Mouse (Mus musculus) C2C12 (cell line): ENCODE results near the gene Exoc5. TPM values are rescaled to one million over a fixed set of nuclear protein-coding genes. Genes with fewer than 3 reads are reported as not detected.

ENCODE experiments used
- H3K27me3 ChIP-seq: one replicate; pipeline ENCODE4 v1.6.1; 2011; ENCODE audit not compliant: control insufficient read depth, insufficient read depth, insufficient read length
- H3K36me3 ChIP-seq: one replicate; pipeline ENCODE4 v1.6.1; 2011; ENCODE audit not compliant: control insufficient read depth, insufficient read depth
- H3K4me3 ChIP-seq: one replicate; pipeline ENCODE4 v1.5.1; 2011; ENCODE audit warnings: mild to moderate bottlenecking, control low read depth; ENCODE audit not compliant: poor library complexity, insufficient read depth, severe bottlenecking
- H3K79me2 ChIP-seq: one replicate; pipeline ENCODE4 v1.6.1; 2011; ENCODE audit not compliant: control insufficient read depth, insufficient read depth
- H3K79me3 ChIP-seq: one replicate; pipeline ENCODE4 v1.6.1; 2011; ENCODE audit warnings: low read depth, control low read depth
- H3ac ChIP-seq: one replicate; pipeline ENCODE3; 2011; ENCODE audit warnings: low read depth; ENCODE audit not compliant: control insufficient read depth, insufficient read length
- CEBPB ChIP-seq: IDR thresholded peaks from one replicate; pipeline ENCODE4 v1.6.1; 2011; ENCODE audit warnings: low read depth, mild to moderate bottlenecking, control low read depth, moderate library complexity
- CTCF ChIP-seq: IDR thresholded peaks from one replicate; pipeline ENCODE4 v1.5.1; 2011; ENCODE audit not compliant: control insufficient read depth, insufficient read depth, insufficient read length
- FOSL1 ChIP-seq: IDR thresholded peaks from one replicate; pipeline ENCODE4 v1.8.0; 2011; ENCODE audit warnings: mild to moderate bottlenecking, low read length; ENCODE audit not compliant: poor library complexity, insufficient read depth, severe bottlenecking
- MAX ChIP-seq: IDR thresholded peaks from one replicate; pipeline ENCODE4 v1.6.1; 2011; ENCODE audit warnings: mild to moderate bottlenecking, control low read depth
- MYOD1 ChIP-seq: IDR thresholded peaks from one replicate; pipeline ENCODE4 v1.6.1; 2011; ENCODE audit warnings: low read depth; ENCODE audit not compliant: control insufficient read depth, insufficient read length
- MYOG ChIP-seq: IDR thresholded peaks from one replicate; pipeline ENCODE4 v1.6.1; 2011; ENCODE audit not compliant: control insufficient read depth, insufficient read length; ENCODE audit errors: extremely low read depth
- USF1 ChIP-seq: IDR thresholded peaks from one replicate; pipeline ENCODE4 v1.6.1; 2011; ENCODE audit warnings: low read depth, mild to moderate bottlenecking, control low read depth, moderate library complexity
- polyA plus RNA-seq: library from polyadenylated mRNA; unstranded; fragments of >200 nt; fragmentation: generic; extraction: Trizol; gene quantifications from one replicate; pipeline ENCODE4 v1.2.1, GENCODE M21; 2012; ENCODE audit warnings: missing spikeins

Gene Exoc5
- polyA plus RNA-seq, 1 experiment: 12.9 TPM

DNA sequence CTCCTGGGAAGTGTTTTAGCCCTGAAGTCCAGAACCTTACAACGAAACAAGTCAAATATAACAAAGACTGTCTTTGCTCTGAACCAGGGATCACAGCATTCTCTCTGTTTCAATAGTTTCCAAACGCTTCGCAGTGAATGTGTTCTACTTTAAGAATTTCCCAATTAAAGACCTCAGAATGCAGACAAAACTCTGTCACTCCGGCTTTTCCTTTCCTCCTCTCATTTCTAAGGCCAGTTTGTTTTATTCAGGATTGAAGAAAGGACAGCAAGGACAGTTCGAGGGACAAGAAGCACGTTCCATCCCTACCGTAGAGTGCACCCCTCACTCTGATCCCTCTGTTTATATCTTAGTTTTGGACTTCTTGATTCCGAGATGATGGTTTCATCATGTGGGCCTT lies 76.6 kb downstream of the Exoc5 start:
- no peak for TF ChIP-seq MYOG
- no peak for TF ChIP-seq MYOD1
- TF ChIP-seq FOSL1: no peak
- no peak for TF ChIP-seq CEBPB
- TF ChIP-seq USF1: no peak
- TF ChIP-seq MAX: no peak
- TF ChIP-seq CTCF: no peak
- Histone ChIP-seq H3K79me2 (no peaks in the 10 kb centered on the region), H3K36me3 (no peaks in the 10 kb centered on the region), H3K27me3 (no peaks in the 10 kb centered on the region), H3K79me3 (no peaks in the 10 kb centered on the region), H3ac (no peak overlapping the region), H3K4me3 (no peak overlapping the region)

- TF ChIP-seq USF1 (no peak), FOSL1 (no peak), CTCF (no peak), MYOD1 (no peak), CEBPB (no peak), MYOG (no peak), MAX (no peak)
- no peak overlapping the region for H3ac ChIP-seq
- no peaks in the 10 kb centered on the region for H3K79me2 ChIP-seq
- no peaks in the 10 kb centered on the region for H3K36me3 ChIP-seq
- no peaks in the 10 kb centered on the region for H3K27me3 ChIP-seq
- no peak overlapping the region for H3K4me3 ChIP-seq
- no peaks in the 10 kb centered on the region for H3K79me3 ChIP-seq
Measured at GRCm38 (mm10) chr14:48986231-48986630, 80.2 kb downstream of the Exoc5 start.

- Histone ChIP-seq H3K4me3 (no peak overlapping the region), H3K27me3 (no peaks in the 10 kb centered on the region), H3ac (no peak overlapping the region), H3K79me2 (no peaks in the 10 kb centered on the region), H3K79me3 (no peaks in the 10 kb centered on the region), H3K36me3 (no peaks in the 10 kb centered on the region)
- TF ChIP-seq FOSL1 (no peak), CEBPB (no peak), MYOG (no peak), USF1 (no peak), CTCF (no peak), MAX (no peak), MYOD1 (no peak)
Measured at GRCm38 (mm10) chr14:48985673-48986072, 80.8 kb downstream of the Exoc5 start.

GRCm38 (mm10) chr14:48978971-48979388 lies 87.5 kb downstream of the Exoc5 start:
- H3K36me3 ChIP-seq: no peaks in the 10 kb centered on the region
- peaks cover 4% of the 10 kb centered on the region for H3K27me3 ChIP-seq
- H3K4me3 ChIP-seq: no peak overlapping the region
- H3K79me3 ChIP-seq: no peaks in the 10 kb centered on the region
- TF ChIP-seq MYOD1 (no peak), CEBPB (no peak), MYOG (no peak), MAX (no peak), FOSL1 (no peak), CTCF (no peak), USF1 (no peak)
- no peak overlapping the region for H3ac ChIP-seq
- no peaks in the 10 kb centered on the region for H3K79me2 ChIP-seq

GRCm38 (mm10) chr14:48971546-48971945 lies 94.9 kb downstream of the Exoc5 start:
- H3K27me3 ChIP-seq: no peaks in the 10 kb centered on the region
- no peak overlapping the region for H3K4me3 ChIP-seq
- no peaks in the 10 kb centered on the region for H3K79me2 ChIP-seq
- no peak overlapping the region for H3ac ChIP-seq
- TF ChIP-seq MAX: no peak
- no peak for TF ChIP-seq MYOG
- TF ChIP-seq USF1: no peak
- TF ChIP-seq FOSL1: no peak
- TF ChIP-seq MYOD1: no peak
- no peak for TF ChIP-seq CEBPB
- TF ChIP-seq CTCF: no peak
- H3K79me3 ChIP-seq: no peaks in the 10 kb centered on the region
- no peaks in the 10 kb centered on the region for H3K36me3 ChIP-seq

GRCm38 (mm10) chr14:48968670-48969069 lies 97.8 kb downstream of the Exoc5 start:
- no peaks in the 10 kb centered on the region for H3K36me3 ChIP-seq
- H3ac ChIP-seq: no peak overlapping the region
- H3K4me3 ChIP-seq: no peak overlapping the region
- TF ChIP-seq USF1 (no peak), MYOD1 (no peak), MAX (no peak), CTCF (no peak), FOSL1 (no peak)
- H3K27me3 ChIP-seq: no peaks in the 10 kb centered on the region
- no peaks in the 10 kb centered on the region for H3K79me3 ChIP-seq
- no peaks in the 10 kb centered on the region for H3K79me2 ChIP-seq

Other genes with a start within 250 kb of the Exoc5 start
- gene Ap5m1, start 556 bp downstream of the Exoc5 start, polyA plus RNA-seq: 2.3 TPM
- gene Naa30, start 105.6 kb upstream of the Exoc5 start, polyA plus RNA-seq: 8.5 TPM
- gene ccdc198, start 178.8 kb upstream of the Exoc5 start, polyA plus RNA-seq: not detected